Mouse (Mus musculus): ENCODE results near the gene Avpr1b.
"Not testable (repeated sequence)": the region's sequence is repeated elsewhere in the genome, so short reads cannot be mapped to it uniquely, and the experiment has no call there.

Avpr1b gene

DNA sequence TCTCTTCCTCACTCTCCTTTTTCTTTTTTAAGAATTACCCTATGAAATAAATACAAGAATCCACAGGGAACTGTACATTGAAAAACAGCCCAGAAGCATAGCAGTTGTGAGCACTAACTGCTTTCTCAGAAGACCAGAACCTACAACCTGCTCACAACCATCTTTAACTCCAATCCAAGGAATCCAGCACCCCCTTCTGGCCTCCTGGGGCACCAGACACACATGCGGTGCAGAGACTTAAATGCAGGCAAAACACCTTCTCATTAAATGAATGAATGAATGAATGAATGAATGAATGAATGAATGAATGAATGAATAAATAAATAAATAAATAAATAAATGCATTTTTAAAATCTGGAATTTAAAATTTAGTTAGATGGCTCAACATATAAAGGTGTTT is 19.5 kb downstream of the Avpr1b start:
- DNase-seq (ENCODE audit: extremely low spot score, low spot score): no peak

DNA sequence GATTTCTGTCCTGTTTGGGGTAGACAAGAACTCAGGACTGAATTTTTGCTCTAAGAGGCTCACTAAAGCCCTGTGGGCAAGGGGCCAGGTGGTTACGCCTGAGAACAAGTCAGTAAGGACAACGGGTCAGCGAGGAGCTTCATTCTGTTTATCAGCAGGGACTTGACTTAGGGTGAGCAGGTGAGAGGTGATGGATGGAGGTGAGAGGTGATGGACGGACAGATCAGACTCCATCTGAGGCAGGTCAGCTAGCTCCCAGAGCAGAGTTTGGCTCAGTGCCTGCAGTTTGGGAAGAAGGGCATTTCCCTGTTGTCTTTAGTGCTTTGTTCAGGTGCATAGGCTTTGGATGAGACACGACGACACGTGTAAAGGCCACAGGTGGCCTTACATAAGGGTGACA is 20.3 kb downstream of the Avpr1b start:
- DNase-seq (ENCODE audit: extremely low spot score, low spot score): no peak

GRCm38 (mm10) chr1:131623644-131624043 is 24.6 kb downstream of the Avpr1b start:
- DNase-seq (ENCODE audit: extremely low spot score, low spot score): no peak

- DNase-seq (ENCODE audit: extremely low spot score, low spot score): no peak
Measured at GRCm38 (mm10) chr1:131624175-131624835, 25.3 kb downstream of the Avpr1b start.

GRCm38 (mm10) chr1:131626200-131626599 is 27.2 kb downstream of the Avpr1b start:
- DNase-seq (ENCODE audit: extremely low spot score, low spot score): no peak

GRCm38 (mm10) chr1:131632216-131632615 is 33.2 kb downstream of the Avpr1b start:
- not testable (repeated sequence) for DNase-seq (ENCODE audit: extremely low spot score, low spot score)

- DNase-seq (ENCODE audit: extremely low spot score, low spot score): no peak
Measured at GRCm38 (mm10) chr1:131634495-131634894, 35.5 kb downstream of the Avpr1b start.

- no peak for DNase-seq (ENCODE audit: extremely low spot score, low spot score)
Measured at GRCm38 (mm10) chr1:131637791-131638540, 38.9 kb downstream of the Avpr1b start, which contains the start of gene Ctse. Gene Ctse (plus strand): TSS chr1:131638306.

DNA sequence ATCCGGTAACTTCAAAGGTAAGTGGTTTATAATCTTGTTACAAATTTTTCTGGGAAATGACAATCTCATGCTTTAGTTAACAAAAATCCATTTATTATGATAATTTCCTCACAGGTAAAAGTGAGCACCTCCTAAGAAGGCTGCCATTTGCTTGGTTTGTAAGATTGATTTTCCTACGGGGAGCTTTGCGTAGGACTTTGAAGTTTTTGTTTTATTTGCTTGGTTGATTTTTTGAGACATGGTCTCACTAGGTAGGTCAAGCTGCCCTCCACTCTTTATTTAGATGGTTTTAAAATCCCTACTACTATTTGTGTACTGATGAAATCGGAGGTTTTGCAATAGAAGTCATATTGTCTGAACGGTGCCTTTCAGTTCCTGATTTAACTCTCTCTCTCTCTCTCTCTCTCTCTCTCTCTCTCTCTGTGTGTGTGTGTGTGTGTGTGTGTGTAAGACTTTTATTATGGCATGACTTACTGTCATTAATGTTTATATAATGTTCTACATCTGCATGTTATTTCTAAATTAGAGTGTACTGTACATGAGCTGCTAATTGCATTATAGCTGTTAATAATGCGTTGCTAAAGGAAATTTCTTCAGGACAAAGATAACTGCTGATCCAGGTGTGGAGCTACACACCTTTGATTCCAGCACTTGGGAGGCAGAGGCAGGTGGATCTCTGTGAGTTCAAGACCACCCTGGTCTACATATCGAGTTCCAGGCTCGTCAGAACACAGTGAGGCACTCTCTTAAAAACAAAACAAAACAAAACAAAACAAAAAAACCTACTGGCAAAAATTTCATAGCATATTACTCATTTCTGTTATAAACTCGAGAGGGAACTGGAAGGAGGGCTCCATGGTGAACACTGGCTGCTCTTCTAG is 39.7 kb downstream of the Avpr1b start:
- no peak for DNase-seq (ENCODE audit: extremely low spot score, low spot score)

- DNase-seq (ENCODE audit: extremely low spot score, low spot score): no peak
Measured at GRCm38 (mm10) chr1:131640062-131640461, 41.0 kb downstream of the Avpr1b start.

GRCm38 (mm10) chr1:131641565-131641964 is 42.5 kb downstream of the Avpr1b start:
- DNase-seq (ENCODE audit: extremely low spot score, low spot score): no peak

DNA sequence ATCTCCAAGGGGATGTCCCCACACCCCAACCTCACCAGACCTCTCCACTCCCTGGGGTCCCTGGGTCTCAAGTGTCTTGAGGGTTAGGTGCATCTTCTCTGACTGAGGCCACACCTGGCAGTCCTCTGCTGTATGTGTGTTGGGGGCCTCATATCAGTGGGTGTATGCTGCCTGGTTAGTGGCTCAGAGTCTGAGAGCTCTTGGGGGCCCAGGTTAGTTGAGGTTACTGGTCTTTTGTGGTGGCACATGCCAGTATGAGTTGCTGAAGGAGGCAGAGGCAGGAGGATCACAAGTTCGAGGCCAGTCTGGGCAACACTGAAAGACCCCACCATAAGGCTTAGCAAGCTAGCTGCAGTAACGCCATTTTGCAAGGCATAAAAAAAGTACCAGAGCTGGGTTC is 43.2 kb downstream of the Avpr1b start:
- DNase-seq (ENCODE audit: extremely low spot score, low spot score): no peak

DNA sequence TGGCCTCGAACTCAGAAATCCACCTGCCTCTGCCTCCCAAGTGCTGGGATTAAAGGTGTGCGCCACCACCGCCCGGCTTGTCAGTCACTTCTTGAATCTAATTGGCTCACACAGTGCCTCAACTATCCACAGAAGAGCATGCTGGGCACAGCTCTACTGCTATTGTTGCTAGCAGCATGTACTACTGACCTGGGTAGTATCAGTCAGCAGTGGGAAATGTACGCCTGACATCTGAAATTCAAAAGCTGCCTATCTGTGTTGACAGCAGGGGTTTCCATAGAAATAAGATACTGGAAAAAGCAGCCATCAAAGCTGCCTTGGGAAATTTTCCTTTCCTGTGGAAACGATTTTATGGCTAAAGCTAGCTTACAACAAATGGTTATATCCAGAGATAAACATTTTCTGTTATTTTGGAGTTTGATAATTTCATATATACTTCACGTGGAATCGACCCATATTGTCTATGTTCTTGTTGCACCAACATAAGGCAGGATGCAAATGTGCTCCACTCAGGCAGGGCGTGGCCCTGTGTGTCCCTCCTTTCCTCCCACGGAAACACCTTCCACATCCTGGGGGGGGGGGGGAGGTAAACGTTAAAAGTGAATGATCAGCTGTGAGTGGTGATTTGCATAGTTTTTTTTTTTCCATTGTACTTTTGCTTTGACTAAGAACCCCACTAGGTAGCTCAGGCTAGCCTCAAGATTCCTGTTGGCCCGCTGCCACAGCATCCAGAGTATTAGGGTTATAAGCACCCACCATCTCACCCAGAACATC is 53.8 kb downstream of the Avpr1b start:
- DNase-seq (ENCODE audit: extremely low spot score, low spot score): no peak

DNA sequence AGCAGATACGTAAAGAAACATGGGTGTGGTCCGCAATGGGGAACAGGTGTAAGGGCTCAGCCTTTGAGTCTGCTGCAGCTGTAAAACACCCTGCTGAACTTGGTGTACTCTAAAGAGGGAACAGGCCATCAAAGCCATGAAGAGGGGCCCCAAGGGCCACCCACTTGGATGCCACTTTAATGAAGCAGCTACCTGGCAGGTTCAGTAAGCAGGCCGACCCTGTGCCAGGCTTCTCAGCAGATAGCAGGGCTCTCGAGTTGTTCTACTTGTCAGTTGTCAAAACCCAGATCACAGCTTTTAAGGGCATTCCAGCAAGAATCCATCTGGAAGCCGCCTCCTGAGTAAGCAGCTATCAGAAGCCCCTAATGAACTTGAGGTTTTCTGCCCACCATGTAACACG is 56.6 kb downstream of the Avpr1b start:
- no peak for DNase-seq (ENCODE audit: extremely low spot score, low spot score)

DNA sequence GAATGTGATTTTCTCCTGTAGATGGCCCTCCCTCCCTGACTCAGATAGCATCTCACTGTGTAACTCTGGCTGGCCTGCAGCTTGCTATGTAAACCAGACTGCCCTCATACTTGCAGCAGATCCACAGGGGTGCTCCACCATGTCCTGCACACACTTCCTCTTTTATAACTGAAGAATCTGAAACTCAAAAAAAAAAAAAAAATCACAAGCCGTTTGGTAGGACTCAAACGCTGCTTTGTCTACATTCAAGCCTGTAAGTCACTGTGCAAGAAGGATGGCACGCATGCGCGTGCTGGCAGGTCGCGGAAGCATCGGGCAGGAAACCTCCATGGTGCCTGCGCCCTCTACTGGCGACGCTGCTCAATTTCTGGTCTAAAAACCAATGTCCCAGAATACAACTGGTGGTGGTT is 58.9 kb downstream of the Avpr1b start:
- peak; percentile 89 for DNase-seq (ENCODE audit: extremely low spot score, low spot score)

- DNase-seq (ENCODE audit: extremely low spot score, low spot score): no peak
Measured at GRCm38 (mm10) chr1:131659512-131660085, 60.6 kb downstream of the Avpr1b start.

GRCm38 (mm10) chr1:131660266-131660665 is 61.2 kb downstream of the Avpr1b start:
- no peak for DNase-seq (ENCODE audit: extremely low spot score, low spot score)

GRCm38 (mm10) chr1:131660716-131661472 is 61.9 kb downstream of the Avpr1b start:
- no peak for DNase-seq (ENCODE audit: extremely low spot score, low spot score)

All from neural tube, embryonic 10.5 days (tissue).